Mouse (Mus musculus) C2C12 (cell line): ENCODE data around the gene Zbtb7a.

Source experiments
- CEBPB ChIP-seq: IDR thresholded peaks from one replicate; pipeline ENCODE4 v1.6.1; 2011; ENCODE audit warnings: low read depth, mild to moderate bottlenecking, control low read depth, moderate library complexity
- CTCF ChIP-seq: IDR thresholded peaks from one replicate; pipeline ENCODE4 v1.5.1; 2011; ENCODE audit not compliant: control insufficient read depth, insufficient read depth, insufficient read length
- FOSL1 ChIP-seq: IDR thresholded peaks from one replicate; pipeline ENCODE4 v1.8.0; 2011; ENCODE audit warnings: mild to moderate bottlenecking, low read length; ENCODE audit not compliant: poor library complexity, insufficient read depth, severe bottlenecking
- MAX ChIP-seq: IDR thresholded peaks from one replicate; pipeline ENCODE4 v1.6.1; 2011; ENCODE audit warnings: mild to moderate bottlenecking, control low read depth
- MYOD1 ChIP-seq: IDR thresholded peaks from one replicate; pipeline ENCODE4 v1.6.1; 2011; ENCODE audit warnings: low read depth; ENCODE audit not compliant: control insufficient read depth, insufficient read length
- MYOG ChIP-seq: IDR thresholded peaks from one replicate; pipeline ENCODE4 v1.6.1; 2011; ENCODE audit not compliant: control insufficient read depth, insufficient read length; ENCODE audit errors: extremely low read depth

DNA sequence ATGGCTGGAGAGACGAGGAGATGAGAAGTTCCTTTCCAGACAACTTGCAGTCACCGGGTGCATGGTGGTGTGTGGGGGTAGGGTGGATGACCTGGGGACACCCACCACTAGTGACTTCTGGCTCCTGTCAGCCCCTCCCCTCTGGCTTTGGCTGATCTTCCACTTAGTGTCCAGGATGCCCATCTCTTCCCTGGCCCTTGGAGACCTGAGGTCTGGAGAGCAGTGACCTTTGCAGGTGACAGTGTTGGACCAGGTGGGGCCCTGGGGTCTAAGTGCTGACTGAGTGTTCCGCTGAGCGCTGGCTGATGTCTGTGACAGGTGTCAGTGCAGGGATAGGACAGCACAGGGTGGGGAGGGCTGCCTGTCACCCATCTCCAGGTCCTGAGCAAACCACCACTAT is 60.3 kb downstream of the Zbtb7a start:
- TF ChIP-seq CTCF (no peak), MYOG (no peak), MYOD1 (no peak), CEBPB (no peak), MAX (no peak), FOSL1 (no peak)
